Mouse (Mus musculus) hindbrain, embryonic 14.5 days (tissue): Measurements from ENCODE around the gene Vmn1r7. TPM values are rescaled to one million over a fixed set of nuclear protein-coding genes. Genes with fewer than 3 reads are reported as not detected.
"Not testable (repeated sequence)": the region's sequence is repeated elsewhere in the genome, so short reads cannot be mapped to it uniquely, and the experiment has no call there.

Source experiments
- ATAC-seq: fragments of 200-750 bp; cut with Nextera tagmentation; 2 replicates; pipeline ENCODE4 v1.8.0; 2017; ENCODE audit warnings: moderate number of reproducible peaks, mild to moderate bottlenecking, moderate TSS enrichment, moderate library complexity; ENCODE audit not compliant: low FRiP score
- DNase-seq: peaks from one replicate; pipeline ENCODE4 v3.0.0-alpha.2; 2015; ENCODE audit warnings: low spot score
- H3K27ac ChIP-seq: fragments of 300-500 bp; sonication (generic); 2 replicates; pipeline ENCODE4 v1.5.1; 2014; ENCODE audit warnings: mild to moderate bottlenecking, moderate library complexity
- H3K27me3 ChIP-seq: fragments of 300-500 bp; sonication (generic); 2 replicates; pipeline ENCODE4 v1.6.1; 2014; ENCODE audit warnings: mild to moderate bottlenecking, low read length, mixed read lengths; ENCODE audit not compliant: control insufficient read depth, insufficient read depth
- H3K36me3 ChIP-seq: fragments of 300-500 bp; sonication (generic); replicated peaks from 2 replicates; pipeline ENCODE4 v1.6.1; 2014; ENCODE audit not compliant: control insufficient read depth, insufficient read depth
- H3K4me1 ChIP-seq: fragments of 300-500 bp; sonication (generic); replicated peaks from 2 replicates; pipeline ENCODE4 v1.6.1; 2014; ENCODE audit warnings: antibody characterized with exemption, low read length, mixed read lengths; ENCODE audit not compliant: control insufficient read depth, insufficient read depth
- H3K4me2 ChIP-seq: fragments of 300-500 bp; sonication (generic); replicated peaks from 2 replicates; pipeline ENCODE4 v1.6.1; 2014; ENCODE audit warnings: mild to moderate bottlenecking, moderate library complexity
- H3K4me3 ChIP-seq: fragments of 300-500 bp; sonication (generic); replicated peaks from 2 replicates; pipeline ENCODE4 v1.5.1; 2014; ENCODE audit warnings: mild to moderate bottlenecking, low read length
- H3K9ac ChIP-seq: fragments of 300-500 bp; sonication (generic); 2 replicates; pipeline ENCODE4 v1.6.1; 2014
- H3K9me3 ChIP-seq: fragments of 300-500 bp; sonication (generic); 2 replicates; pipeline ENCODE4 v1.6.1; 2016; ENCODE audit warnings: low read length; ENCODE audit not compliant: control insufficient read depth
- WGBS: fragments of 180-500 bp; shearing (Covaris S2); extraction: QIAGEN DNeasy Blood & Tissue Kit; methylation state at CpG from one replicate; pipeline ENCODE4 v1.1.7; 2014; 5-methylcytosine and 5-hydroxymethylcytosine counted together
- polyA plus RNA-seq: library from polyadenylated mRNA; unstranded; fragments of >200 nt; fragmentation: Nextera tagmentation; extraction: Ambion mirVana; gene quantifications from 2 replicates; pipeline ENCODE4 v1.2.1, GENCODE M21; 2014

The Vmn1r7 gene
- not detected in 2 replicates for polyA plus RNA-seq

GRCm38 (mm10) chr6:57025224-57025623 is at the start of gene Vmn1r7:
Gene Vmn1r7, minus strand, starts transcription at chr6:57025324.
- not testable (repeated sequence) for H3K4me2 ChIP-seq, H3K4me3 ChIP-seq, H3K9me3 ChIP-seq, H3K4me1 ChIP-seq, H3K9ac ChIP-seq, H3K36me3 ChIP-seq, H3K27me3 ChIP-seq, H3K27ac ChIP-seq, ATAC-seq, DNase-seq
- WGBS = 92% methylated on average over 2 of the region's 2 CpGs

GRCm38 (mm10) chr6:57066487-57066886 is 41.4 kb upstream of the Vmn1r7 start, which contains the start of gene Vmn1r9:
Gene Vmn1r9, plus strand, starts transcription at chr6:57066787.
- 79% methylated on average over 2 of the region's 2 CpGs for WGBS
- no peak within 1 kb of the TSS for H3K4me2 ChIP-seq
- no peak within 1 kb of the TSS for H3K4me3 ChIP-seq
- H3K27me3 ChIP-seq = no peaks in the 10 kb centered on the region
- no peaks in the 10 kb centered on the region for H3K4me1 ChIP-seq
- DNase-seq = no peak
- ATAC-seq = no peak
- no peak within 1 kb of the TSS for H3K9ac ChIP-seq
- H3K27ac ChIP-seq = no peak within 1 kb of the TSS
- H3K36me3 ChIP-seq = no peaks in the 10 kb centered on the region
- H3K9me3 ChIP-seq = no peaks in the 10 kb centered on the region

GRCm38 (mm10) chr6:57063730-57064129 is 38.6 kb upstream of the Vmn1r7 start:
- no peaks in the 10 kb centered on the region for H3K36me3 ChIP-seq
- no peaks in the 10 kb centered on the region for H3K4me1 ChIP-seq
- no peak overlapping the region for H3K27ac ChIP-seq
- no peaks in the 10 kb centered on the region for H3K9me3 ChIP-seq
- ATAC-seq (no peak), DNase-seq (no peak)
- H3K4me2 ChIP-seq = no peak overlapping the region
- H3K4me3 ChIP-seq = no peak overlapping the region
- H3K9ac ChIP-seq = no peak overlapping the region
- no peaks in the 10 kb centered on the region for H3K27me3 ChIP-seq

GRCm38 (mm10) chr6:57034674-57035073 is 9.6 kb upstream of the Vmn1r7 start:
- H3K9me3 ChIP-seq = no peaks in the 10 kb centered on the region
- H3K4me2 ChIP-seq = no peak overlapping the region
- DNase-seq (no peak), ATAC-seq (no peak)
- H3K27ac ChIP-seq = no peak overlapping the region
- no peak overlapping the region for H3K9ac ChIP-seq
- 83% methylated on average over 2 of the region's 2 CpGs for WGBS
- no peak overlapping the region for H3K4me3 ChIP-seq
- no peaks in the 10 kb centered on the region for H3K4me1 ChIP-seq
- H3K27me3 ChIP-seq = no peaks in the 10 kb centered on the region
- no peaks in the 10 kb centered on the region for H3K36me3 ChIP-seq

GRCm38 (mm10) chr6:57031984-57032383 is 6.9 kb upstream of the Vmn1r7 start, which contains the start of gene Vmn1r8:
Gene Vmn1r8, plus strand, starts transcription at chr6:57032284.
- Histone ChIP-seq H3K27ac (no peak within 1 kb of the TSS), H3K4me2 (no peak within 1 kb of the TSS), H3K9me3 (no peaks in the 10 kb centered on the region), H3K4me3 (no peak within 1 kb of the TSS), H3K36me3 (no peaks in the 10 kb centered on the region), H3K27me3 (no peaks in the 10 kb centered on the region), H3K4me1 (no peaks in the 10 kb centered on the region), H3K9ac (no peak within 1 kb of the TSS)
- no peak for ATAC-seq
- no peak for DNase-seq

GRCm38 (mm10) chr6:56996943-56997342 is 28.2 kb downstream of the Vmn1r7 start, which contains the start of gene Vmn1r6:
Gene Vmn1r6, plus strand, starts transcription at chr6:56997243.
- no peak for DNase-seq
- no peak within 1 kb of the TSS for H3K9ac ChIP-seq
- no peak within 1 kb of the TSS for H3K27ac ChIP-seq
- WGBS = 80% methylated on average over 2 of the region's 2 CpGs
- H3K36me3 ChIP-seq = no peaks in the 10 kb centered on the region
- no peak within 1 kb of the TSS for H3K4me2 ChIP-seq
- no peaks in the 10 kb centered on the region for H3K27me3 ChIP-seq
- no peaks in the 10 kb centered on the region for H3K9me3 ChIP-seq
- ATAC-seq = no peak
- H3K4me3 ChIP-seq = no peak within 1 kb of the TSS
- no peaks in the 10 kb centered on the region for H3K4me1 ChIP-seq

Other genes starting within 250 kb of the Vmn1r7 start
- gene Kbtbd2, start 227.5 kb downstream of the Vmn1r7 start, polyA plus RNA-seq = 26.4 and 32.2 TPM in 2 replicates
- gene Fkbp9, start 193.3 kb downstream of the Vmn1r7 start, polyA plus RNA-seq = 42.2 and 42.6 TPM in 2 replicates
- 174 and 180 TPM in 2 replicates for gene Nt5c3, start 101.4 kb downstream of the Vmn1r7 start, polyA plus RNA-seq
- gene Vmn1r4, start 101.3 kb downstream of the Vmn1r7 start, polyA plus RNA-seq = 0.62 and 0.72 TPM in 2 replicates
- not detected in 2 replicates for gene Vmn1r5, start 55.1 kb downstream of the Vmn1r7 start, polyA plus RNA-seq
- not detected in 2 replicates for gene Vmn1r6, start 28.1 kb downstream of the Vmn1r7 start, polyA plus RNA-seq
- gene Vmn1r8, start 7.0 kb upstream of the Vmn1r7 start, polyA plus RNA-seq = not detected in 2 replicates
- not detected in 2 replicates for gene Vmn1r9, start 41.5 kb upstream of the Vmn1r7 start, polyA plus RNA-seq
- gene Vmn1r10, start 84.1 kb upstream of the Vmn1r7 start, polyA plus RNA-seq = not detected in 2 replicates
- gene Vmn1r11, start 108.1 kb upstream of the Vmn1r7 start, polyA plus RNA-seq = not detected in 2 replicates
- not detected in 2 replicates for gene Vmn1r12, start 131.6 kb upstream of the Vmn1r7 start, polyA plus RNA-seq
- gene Vmn1r13, start 178.0 kb upstream of the Vmn1r7 start, polyA plus RNA-seq = not detected in 2 replicates
- gene Vmn1r14, start 206.4 kb upstream of the Vmn1r7 start, polyA plus RNA-seq = not detected in 2 replicates
- gene Vmn1r15, start 232.6 kb upstream of the Vmn1r7 start, polyA plus RNA-seq = not detected in 2 replicates